8 mouse cellular contexts compared by ENCODE assay signal in genomic region chr1:157554686-157555530, GRCm38 (mm10). TPM values are rescaled to one million over a fixed set of nuclear protein-coding genes. Genes with fewer than 3 reads are reported as not detected.
A peak's percentile ranks its signal among the peaks of the same experiment; 100 is the strongest.
DNase-seq lines count a peak whose midpoint lies in the region; ATAC-seq and TF ChIP-seq lines count a peak whose summit lies in the region.

No protein-coding gene starts in this region.

- no peak for TF ChIP-seq CTCF in thymus, adult 2 months (IDR thresholded peaks at IDR 0.05; ENCODE audit: borderline replicate concordance, control insufficient read depth, extremely low read depth, insufficient read depth, low read length, poor library complexity)

- peak overlapping the region; percentile 41 for H3K4me2 ChIP-seq in limb, embryonic 14.5 days (replicated peaks; ENCODE audit: low read depth, low read length, severe bottlenecking)

- no peak overlapping the region for H3K27ac ChIP-seq in thymus, adult 2 months (ENCODE audit: control insufficient read depth, insufficient read depth, low read length)
- no peak overlapping the region for H3K27ac ChIP-seq in limb, embryonic 14.5 days (replicated peaks; ENCODE audit: low read depth, low read length)

- H3K9ac ChIP-seq in limb, embryonic 14.5 days (ENCODE audit: low read depth, low read length, severe bottlenecking): peak overlapping the region; percentile 25; the same call in 1 of the 2 replicates

- H3K4me3 ChIP-seq in thymus, adult 2 months (ENCODE audit: control insufficient read depth, insufficient read depth, low read length): peak overlapping the region; percentile 31
- H3K4me3 ChIP-seq in limb, embryonic 14.5 days (replicated peaks; ENCODE audit: low read length): peak overlapping the region; percentile 16

- WGBS in thymus, adult 2 months: 24% methylated on average over 27 of the region's 27 CpGs
- 18% methylated on average over 27 of the region's 27 CpGs for WGBS in limb, embryonic 14.5 days

- H3K36me3 ChIP-seq in thymus, adult 2 months (ENCODE audit: control insufficient read depth, insufficient read depth, low read length): no peaks in the 10 kb centered on the region
- no peaks in the 10 kb centered on the region for H3K36me3 ChIP-seq in limb, embryonic 14.5 days (ENCODE audit: control insufficient read depth, insufficient read depth, low read length)

- H3K4me1 ChIP-seq in thymus, adult 2 months (replicated peaks; ENCODE audit: control insufficient read depth, insufficient read depth, low read length): peaks cover 12% of the 10 kb centered on the region
- 0 out of 2 replicates have a peak, but pooled peaks cover 3% of the 10 kb centered on the region for H3K4me1 ChIP-seq in limb, embryonic 14.5 days (ENCODE audit: control insufficient read depth, insufficient read depth, low read length)

- H3K27me3 ChIP-seq in thymus, adult 2 months (ENCODE audit: control insufficient read depth, insufficient read depth, low read length): no peaks in the 10 kb centered on the region
- no peaks in the 10 kb centered on the region for H3K27me3 ChIP-seq in limb, embryonic 14.5 days (ENCODE audit: control insufficient read depth, insufficient read depth, low read length)

- TF ChIP-seq POLR2A in thymus, adult 2 months (IDR thresholded peaks at IDR 0.05; ENCODE audit: control insufficient read depth, extremely low read depth, insufficient read depth, low read length, poor library complexity): no peak
- TF ChIP-seq POLR2A in limb, embryonic 14.5 days (IDR thresholded peaks at IDR 0.05; ENCODE audit: borderline replicate concordance, extremely low read depth, insufficient read depth, insufficient read length): no peak

- DNase-seq in cerebellum, postnatal 10 days: peak; percentile 25 to 36
- no peak for DNase-seq in cerebellum, adult 8-10 months
- peak; percentile 6 for DNase-seq in thymus, adult 2 months
- no peak for DNase-seq in thymus, postnatal 36 days
- no peak for DNase-seq in limb, embryonic 14.5 days (ENCODE audit: low spot score)
- DNase-seq in Muller cell, postnatal 12 days (ENCODE audit: inconsistent ontology term): no peak
- no peak for DNase-seq in urinary bladder, postnatal 36 days (ENCODE audit: low spot score in 2 of 2)
- no peak for DNase-seq in retina, postnatal 1 day

- no peak for ATAC-seq in limb, embryonic 14.5 days (ENCODE audit: low FRiP score, low read depth)

- no peaks in the 10 kb centered on the region for H3K9me3 ChIP-seq in limb, embryonic 14.5 days (ENCODE audit: control insufficient read depth, low read length)

RNA-seq across cellular contexts. Expression of gene Sec16b, which starts 48.4 kb away (rescaled TPM):
- polyA plus RNA-seq in thymus, adult 2 months (2012; rRNA removed): 0.80 and 1.1 TPM in 2 replicates
- 5.9 and 6.4 TPM in 2 replicates for polyA plus RNA-seq in limb, embryonic 14.5 days (2012; rRNA removed)
- 4.2 and 6.1 TPM in 2 replicates for polyA plus RNA-seq in limb, embryonic 14.5 days (2014; fragmentation: Nextera tagmentation; extraction: Ambion mirVana)

Comparison
In these comparisons a context has a peak if more than half of its experiments do, and no peak if none do; other contexts are left out.
1. DNase-seq: peak in cerebellum, postnatal 10 days (2 of 2) and thymus, adult 2 months (single experiment); none in cerebellum, adult 8-10 months (single experiment), thymus, postnatal 36 days (0 of 2), limb, embryonic 14.5 days (single experiment), Muller cell, postnatal 12 days (single experiment), urinary bladder, postnatal 36 days (0 of 2) and retina, postnatal 1 day (single experiment).